Mouse (Mus musculus) T-cell, adult 2 months (primary cell): ENCODE data around the gene Gm8281.
"Not testable (repeated sequence)": the region's sequence is repeated elsewhere in the genome, so short reads cannot be mapped to it uniquely, and the experiment has no call there.

Experiments used
- DNase-seq: peaks from one replicate; pipeline ENCODE4 v3.0.0; 2022; ENCODE audit warnings: low spot score

Gene Gm8281

GRCm38 (mm10) chr14:5070611-5071490 is at the start of gene Gm8281:
Gene Gm8281 (plus strand): TSS chr14:5071040.
- not testable (repeated sequence) for DNase-seq

DNA sequence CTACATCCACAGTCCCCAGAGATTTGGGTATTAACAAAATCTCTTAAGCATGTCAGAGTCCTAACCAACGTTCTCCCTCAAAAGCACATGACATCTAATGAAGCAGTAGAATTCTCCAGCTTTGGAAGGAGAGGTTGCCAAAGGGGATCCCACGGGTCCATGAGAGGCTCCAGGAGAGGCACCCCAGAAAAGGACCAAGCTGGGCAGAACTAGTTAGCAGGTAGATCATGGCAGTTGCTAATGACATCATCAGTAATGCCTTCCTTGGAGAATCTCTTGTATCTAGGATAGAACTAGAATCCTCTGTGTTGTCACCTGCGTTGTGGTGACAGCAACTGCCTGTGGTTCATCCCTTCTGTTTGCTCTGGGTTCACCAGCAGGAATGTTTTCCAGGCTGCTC is 20.5 kb upstream of the Gm8281 start, which contains the start of gene 4930555G01Rik:
TSS of gene 4930555G01Rik (plus strand) at position 301 of the 400 bp plus-strand sequence.
- not testable (repeated sequence) for DNase-seq

DNA sequence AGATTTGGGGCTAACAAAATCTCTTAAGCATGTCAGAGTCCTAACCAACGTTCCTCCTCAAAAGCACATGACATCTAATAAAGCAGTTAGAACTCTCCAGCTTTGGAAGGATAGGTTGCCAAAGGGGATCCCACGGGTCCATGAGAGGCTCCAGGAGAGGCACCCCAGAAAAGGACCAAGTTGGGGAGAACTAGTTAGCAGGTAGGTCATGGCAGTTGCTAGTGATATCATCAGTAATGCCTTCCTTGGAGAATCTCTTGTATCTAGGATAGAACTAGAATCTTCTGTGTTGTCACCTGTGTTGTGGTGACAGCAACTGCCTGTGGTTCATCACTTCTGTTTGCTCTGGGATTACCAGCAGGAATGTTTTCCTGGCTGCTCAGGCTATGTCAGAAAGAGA is 60.4 kb downstream of the Gm8281 start, which contains the start of gene Gm8279:
TSS of gene Gm8279 (plus strand) at position 301 of the 400 bp plus-strand sequence.
- not testable (repeated sequence) for DNase-seq
